9 mouse cellular contexts compared by ENCODE assay signal in genomic region chr17:86903596-86903995, GRCm38 (mm10). TPM values are rescaled to one million over a fixed set of nuclear protein-coding genes. Genes with fewer than 3 reads are reported as not detected.
A peak's percentile ranks its signal among the peaks of the same experiment; 100 is the strongest.
DNase-seq lines count a peak whose midpoint lies in the region; ATAC-seq and TF ChIP-seq lines count a peak whose summit lies in the region.
"Had no signal": no experiment of that assay in that cellular context is flagged by ENCODE, and none has a peak within 500 bp of the region (broad histone marks: within the 10 kb centered on the region; RNA-seq: fewer than 3 reads in every experiment).

No protein-coding gene starts in this region.

- H3K4me3 ChIP-seq in kidney, embryonic 14.5 days (ENCODE audit: low read length): no peak overlapping the region
- H3K4me3 ChIP-seq in lung, embryonic 16.5 days (ENCODE audit: low read length): no peak overlapping the region
- H3K4me3 ChIP-seq in midbrain, postnatal 0 days (ENCODE audit: low read depth, low read length): no peak overlapping the region
- H3K4me3 ChIP-seq in forebrain, embryonic 13.5 days: no peak overlapping the region
- H3K4me3 ChIP-seq: limb, embryonic 15.5 days had no signal

- no peaks in the 10 kb centered on the region for H3K36me3 ChIP-seq in kidney, embryonic 14.5 days (ENCODE audit: control insufficient read depth, insufficient read depth, low read length)
- H3K36me3 ChIP-seq in lung, embryonic 16.5 days (ENCODE audit: control insufficient read depth, insufficient read depth, low read length): no peaks in the 10 kb centered on the region
- no peaks in the 10 kb centered on the region for H3K36me3 ChIP-seq in midbrain, postnatal 0 days (ENCODE audit: insufficient read depth, low read length)
- H3K36me3 ChIP-seq in forebrain, embryonic 13.5 days (ENCODE audit: poor library complexity, severe bottlenecking): no peaks in the 10 kb centered on the region
- H3K36me3 ChIP-seq: limb, embryonic 15.5 days had no signal

- DNase-seq in kidney, adult 8-10 months: no peak
- peak; percentile 66 for DNase-seq in A20 (ENCODE audit: low read depth, low spot score)
- peak; percentile 79 for DNase-seq in adrenal gland, postnatal 14 days
- no peak for DNase-seq in midbrain, postnatal 0 days (ENCODE audit: low spot score)

- no peak for TF ChIP-seq CTCF in midbrain, postnatal 0 days (IDR thresholded peaks at IDR 0.05)

- no peak overlapping the region for H3K27ac ChIP-seq in kidney, embryonic 14.5 days (ENCODE audit: low read depth, low read length)
- no peak overlapping the region for H3K27ac ChIP-seq in lung, embryonic 16.5 days (ENCODE audit: low read length)
- no peak overlapping the region for H3K27ac ChIP-seq in midbrain, postnatal 0 days (ENCODE audit: low read depth, low read length)
- H3K27ac ChIP-seq in forebrain, embryonic 13.5 days: no peak overlapping the region
- H3K27ac ChIP-seq: limb, embryonic 15.5 days had no signal

- peaks cover 7% of the 10 kb centered on the region; the same call in 1 of the 2 replicates for H3K4me1 ChIP-seq in kidney, embryonic 14.5 days (ENCODE audit: control insufficient read depth, insufficient read depth, low read length)
- peaks cover 16% of the 10 kb centered on the region for H3K4me1 ChIP-seq in lung, embryonic 16.5 days (replicated peaks; ENCODE audit: control insufficient read depth, insufficient read depth, low read length)
- H3K4me1 ChIP-seq in midbrain, postnatal 0 days (ENCODE audit: insufficient read depth, low read length): 0 out of 2 replicates have a peak, but pooled peaks cover 5% of the 10 kb centered on the region
- H3K4me1 ChIP-seq in forebrain, embryonic 13.5 days: peaks cover 31% of the 10 kb centered on the region

- H3K27me3 ChIP-seq in kidney, embryonic 14.5 days (ENCODE audit: control insufficient read depth, insufficient read depth, low read length): no peaks in the 10 kb centered on the region
- 0 out of 2 replicates have a peak, but pooled peaks cover 2% of the 10 kb centered on the region for H3K27me3 ChIP-seq in lung, embryonic 16.5 days (ENCODE audit: control insufficient read depth, insufficient read depth, low read depth, low read length)
- H3K27me3 ChIP-seq in midbrain, postnatal 0 days (ENCODE audit: insufficient read depth, low read length): peaks cover 3% of the 10 kb centered on the region; the same call in 1 of the 2 replicates
- H3K27me3 ChIP-seq in forebrain, embryonic 13.5 days: no peaks in the 10 kb centered on the region

- ATAC-seq in kidney, embryonic 14.5 days (ENCODE audit: low FRiP score, low TSS enrichment): no peak
- 0 out of 2 replicates have a peak, but pooled peaks have one; percentile 22 for ATAC-seq in lung, embryonic 16.5 days (ENCODE audit: low read depth)
- no peak; the same call in 1 of the 2 replicates for ATAC-seq in monocyte, adult 5-6 weeks (replicated peaks; ENCODE audit: insufficient number of reproducible peaks, low FRiP score, low TSS enrichment, poor library complexity, severe bottlenecking)
- ATAC-seq in midbrain, postnatal 0 days (ENCODE audit: low FRiP score): no peak
- ATAC-seq in forebrain, embryonic 13.5 days: no peak

- no peak overlapping the region for H3K4me2 ChIP-seq in kidney, embryonic 14.5 days (replicated peaks; ENCODE audit: low read depth, low read length)
- no peak overlapping the region for H3K4me2 ChIP-seq in lung, embryonic 16.5 days (ENCODE audit: low read depth, low read length)
- no peak overlapping the region for H3K4me2 ChIP-seq in midbrain, postnatal 0 days (ENCODE audit: low read depth, low read length, poor library complexity, severe bottlenecking)
- H3K4me2 ChIP-seq in forebrain, embryonic 13.5 days: no peak overlapping the region
- H3K4me2 ChIP-seq: limb, embryonic 15.5 days had no signal

- H3K9me3 ChIP-seq in kidney, embryonic 14.5 days (ENCODE audit: control insufficient read depth, low read length): no peaks in the 10 kb centered on the region
- no peaks in the 10 kb centered on the region for H3K9me3 ChIP-seq in lung, embryonic 16.5 days (ENCODE audit: control insufficient read depth, low read length)
- H3K9me3 ChIP-seq in midbrain, postnatal 0 days (ENCODE audit: low read length): no peaks in the 10 kb centered on the region
- no peaks in the 10 kb centered on the region for H3K9me3 ChIP-seq in forebrain, embryonic 13.5 days (replicated peaks)
- H3K9me3 ChIP-seq: limb, embryonic 15.5 days had no signal

- H3K9ac ChIP-seq in kidney, embryonic 14.5 days (ENCODE audit: low read depth, low read length): 0 out of 2 replicates have a peak overlapping the region, but pooled peaks have one; percentile 4
- H3K9ac ChIP-seq in lung, embryonic 16.5 days (ENCODE audit: low read length): no peak overlapping the region
- no peak overlapping the region for H3K9ac ChIP-seq in midbrain, postnatal 0 days (replicated peaks; ENCODE audit: low read length, poor library complexity, severe bottlenecking)
- H3K9ac ChIP-seq in forebrain, embryonic 13.5 days: no peak overlapping the region
- H3K9ac ChIP-seq: limb, embryonic 15.5 days had no signal

- WGBS in kidney, embryonic 14.5 days: 34% methylated on average over 7 of the region's 7 CpGs
- 27% methylated on average over 7 of the region's 7 CpGs for WGBS in lung, embryonic 16.5 days
- WGBS in midbrain, postnatal 0 days: 64% methylated on average over 7 of the region's 7 CpGs
- 51% methylated on average over 7 of the region's 7 CpGs for WGBS in forebrain, embryonic 13.5 days

RNA-seq across cellular contexts. Expression of gene Tmem247, which starts 13.6 kb away (rescaled TPM):
- not detected in 2 replicates for polyA plus RNA-seq in kidney, embryonic 14.5 days (2014; fragmentation: Nextera tagmentation; extraction: Ambion mirVana)
- not detected in 2 replicates for total RNA-seq in adrenal gland, postnatal 14 days (2021)
- not detected in 2 replicates for polyA plus RNA-seq in lung, embryonic 16.5 days (2015; fragmentation: Nextera tagmentation; extraction: Ambion mirVana)
- total RNA-seq in monocyte, adult 5-6 weeks (2017): not detected in 3 replicates
- total RNA-seq in midbrain, postnatal 0 days (2014; rRNA removed): not detected in 2 replicates
- polyA plus RNA-seq in midbrain, postnatal 0 days (2015; fragmentation: Nextera tagmentation; extraction: Ambion mirVana): not detected in 2 replicates
- polyA plus RNA-seq in forebrain, embryonic 13.5 days (2015; fragmentation: Nextera tagmentation; extraction: Ambion mirVana): not detected in 2 replicates
- polyA plus RNA-seq: limb, embryonic 15.5 days had no signal

RNA-seq across cellular contexts. Expression of gene Atp6v1e2, which starts 44.1 kb away (rescaled TPM):
- polyA plus RNA-seq in kidney, embryonic 14.5 days (2014; fragmentation: Nextera tagmentation; extraction: Ambion mirVana): not detected in 2 replicates
- total RNA-seq in adrenal gland, postnatal 14 days (2021): not detected in 2 replicates
- not detected in 2 replicates for polyA plus RNA-seq in lung, embryonic 16.5 days (2015; fragmentation: Nextera tagmentation; extraction: Ambion mirVana)
- not detected in 3 replicates for total RNA-seq in monocyte, adult 5-6 weeks (2017)
- not detected in 2 replicates for total RNA-seq in midbrain, postnatal 0 days (2014; rRNA removed)
- polyA plus RNA-seq in midbrain, postnatal 0 days (2015; fragmentation: Nextera tagmentation; extraction: Ambion mirVana): 0.33 TPM in 1 of 2 replicates, not detected in the other
- not detected in 2 replicates for polyA plus RNA-seq in forebrain, embryonic 13.5 days (2015; fragmentation: Nextera tagmentation; extraction: Ambion mirVana)
- polyA plus RNA-seq: limb, embryonic 15.5 days had no signal

RNA-seq across cellular contexts. Expression of gene Rhoq, which starts 59.3 kb away (rescaled TPM):
- polyA plus RNA-seq in kidney, embryonic 14.5 days (2014; fragmentation: Nextera tagmentation; extraction: Ambion mirVana): 19.5 and 22.4 TPM in 2 replicates
- total RNA-seq in adrenal gland, postnatal 14 days (2021): 89.9 and 90.8 TPM in 2 replicates
- polyA plus RNA-seq in lung, embryonic 16.5 days (2015; fragmentation: Nextera tagmentation; extraction: Ambion mirVana): 10.3 and 11.2 TPM in 2 replicates
- total RNA-seq in monocyte, adult 5-6 weeks (2017): 56.4 to 70.3 TPM (median 57.8 TPM) in 3 replicates
- total RNA-seq in midbrain, postnatal 0 days (2014; rRNA removed): 23.1 and 26.3 TPM in 2 replicates
- 4.3 and 5.1 TPM in 2 replicates for polyA plus RNA-seq in midbrain, postnatal 0 days (2015; fragmentation: Nextera tagmentation; extraction: Ambion mirVana)
- polyA plus RNA-seq in forebrain, embryonic 13.5 days (2015; fragmentation: Nextera tagmentation; extraction: Ambion mirVana): 5.1 and 5.7 TPM in 2 replicates

Comparison
In these comparisons a context has a peak if more than half of its experiments do, and no peak if none do; other contexts are left out.
1. DNase-seq: peak in A20 (single experiment) and adrenal gland, postnatal 14 days (single experiment); none in kidney, adult 8-10 months (0 of 2) and midbrain, postnatal 0 days (single experiment).